In genomic region chr17:80505342-80505741, GRCm38 (mm10) we compare ENCODE assay signal across 24 mouse cellular contexts.
"Had no signal": no experiment of that assay in that cellular context is flagged by ENCODE, and none has a peak within 500 bp of the region (broad histone marks: within the 10 kb centered on the region; RNA-seq: fewer than 3 reads in every experiment).

No protein-coding gene starts in this region.

- DNase-seq: kidney, adult 11 months; kidney, adult 8-10 months; kidney, postnatal 14 days; kidney, postnatal 4 days; left cerebral cortex, postnatal 4 days; liver; liver, postnatal 0 days; lung, embryonic 14.5 days; midbrain, embryonic 14.5 days; right cerebral cortex, adult 18-20 months; right cerebral cortex, postnatal 14 days; right cerebral cortex, postnatal 4 days; thymus, adult 2 months; thymus, postnatal 14 days; thymus, postnatal 4 days had no signal

- H3K9ac ChIP-seq: limb, embryonic 13.5 days; liver, embryonic 14.5 days; liver, postnatal 0 days; lung, embryonic 14.5 days; neural tube, embryonic 12.5 days; neural tube, embryonic 15.5 days had no signal

- H3K36me3 ChIP-seq: limb, embryonic 13.5 days; neural tube, embryonic 12.5 days; neural tube, embryonic 15.5 days had no signal

- H3K9me3 ChIP-seq: limb, embryonic 13.5 days; megakaryocyte, embryonic 14.5 days; neural tube, embryonic 12.5 days; neural tube, embryonic 15.5 days had no signal

- H3K4me3 ChIP-seq: limb, embryonic 13.5 days; megakaryocyte, embryonic 14.5 days; neural tube, embryonic 12.5 days; neural tube, embryonic 15.5 days had no signal

- H3K27me3 ChIP-seq: limb, embryonic 13.5 days; megakaryocyte, embryonic 14.5 days; neural tube, embryonic 12.5 days; neural tube, embryonic 15.5 days had no signal

- H3K4me2 ChIP-seq: limb, embryonic 13.5 days; lung, embryonic 14.5 days; midbrain, embryonic 11.5 days; neural tube, embryonic 12.5 days; neural tube, embryonic 15.5 days had no signal

- H3K4me1 ChIP-seq: limb, embryonic 13.5 days; neural tube, embryonic 12.5 days; neural tube, embryonic 15.5 days had no signal

- ATAC-seq: liver, postnatal 0 days; lung, postnatal 0 days had no signal

- H3K27ac ChIP-seq: limb, embryonic 13.5 days; liver, embryonic 14.5 days; macrophage; neural tube, embryonic 12.5 days; neural tube, embryonic 15.5 days; stomach, postnatal 0 days had no signal
